Mouse (Mus musculus) embryo, embryonic 11 days (tissue): ENCODE measurements at regions not wholly inside any gene's neighbourhood (a gene's known extent, or its start where the extent isn't known, plus 50 kb on each side); places are given as distances from the start of the nearest gene placed in this dataset.
"Not testable (repeated sequence)": the region's sequence is repeated elsewhere in the genome, so short reads cannot be mapped to it uniquely, and the experiment has no call there.

Source experiments
- DNase-seq: peaks from one replicate; pipeline ENCODE4 v3.0.0-alpha.2; 2015

GRCm38 (mm10) chr13:81020106-81020747 lies 137.0 kb downstream of the Arrdc3 start:
- DNase-seq, result no peak

DNA sequence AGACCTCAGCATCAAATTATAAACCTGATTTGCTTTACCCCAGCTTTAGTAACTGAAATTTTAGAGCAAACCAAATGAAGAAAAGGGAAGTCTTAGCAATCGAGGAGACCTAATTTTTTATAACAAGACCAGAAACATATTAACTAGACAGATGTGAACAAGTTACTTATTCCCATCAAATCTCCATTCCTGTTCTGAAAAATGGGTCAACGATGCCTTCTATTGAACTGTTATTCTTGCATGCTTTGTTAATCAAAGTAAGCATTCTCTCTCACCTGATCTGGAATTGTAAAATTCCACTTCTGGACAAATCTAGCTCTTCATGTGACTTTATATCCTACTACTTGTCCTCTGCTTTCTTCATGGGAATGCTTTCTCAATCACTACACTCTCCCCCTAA lies 137.6 kb downstream of the Arrdc3 start:
- DNase-seq, result no peak

DNA sequence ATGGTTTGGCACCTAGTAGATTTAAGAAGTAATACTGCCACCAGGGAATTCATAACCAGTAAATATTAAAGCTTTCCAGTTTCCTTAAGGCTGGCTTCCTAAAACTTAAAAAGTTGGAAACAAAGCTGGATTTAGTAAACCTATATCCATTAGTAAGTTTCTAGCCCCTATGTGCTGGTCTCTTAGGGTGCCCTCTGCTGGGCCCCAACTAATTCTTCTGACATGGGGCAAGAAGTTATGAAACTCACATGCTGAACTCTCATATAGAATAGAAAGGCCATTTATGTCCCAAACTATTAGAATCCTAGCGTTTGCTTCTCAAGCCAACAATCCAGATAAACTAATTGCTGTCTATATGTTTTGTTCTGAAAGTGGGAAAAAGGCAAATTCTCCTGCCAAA lies 139.2 kb downstream of the Arrdc3 start:
- no peak for DNase-seq

DNA sequence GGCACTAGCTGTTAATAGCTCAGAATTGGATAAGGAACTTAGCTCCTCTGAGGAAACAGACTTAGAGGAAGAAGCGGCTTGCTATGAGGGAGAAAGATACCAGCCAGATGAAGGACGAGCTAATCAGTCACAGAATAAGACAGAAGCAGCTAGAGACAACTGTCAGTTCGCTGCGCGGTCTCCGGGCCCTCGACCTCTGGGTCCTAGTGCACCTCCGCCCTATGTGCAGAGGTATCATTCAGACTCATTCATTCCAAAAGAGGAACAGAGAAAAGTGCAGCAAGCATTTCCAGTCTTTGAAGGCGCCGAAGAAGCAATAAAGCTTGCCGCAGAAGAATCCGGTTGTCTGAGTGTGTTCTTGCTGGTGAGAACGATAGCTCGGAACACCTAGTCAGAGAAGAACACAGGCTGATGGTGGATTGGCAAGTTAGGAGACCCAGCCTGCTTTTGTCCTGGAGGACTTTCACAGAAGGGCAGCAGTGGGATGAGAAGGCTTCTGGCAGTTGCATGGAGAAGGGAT lies 142.1 kb downstream of the Arrdc3 start:
- DNase-seq, result not testable (repeated sequence)

GRCm38 (mm10) chr13:81037316-81037715 lies 154.1 kb downstream of the Arrdc3 start:
- no peak for DNase-seq

GRCm38 (mm10) chr13:81038736-81039135 lies 155.6 kb downstream of the Arrdc3 start:
- DNase-seq, result no peak

GRCm38 (mm10) chr13:81040494-81040893 lies 157.3 kb downstream of the Arrdc3 start:
- no peak for DNase-seq

DNA sequence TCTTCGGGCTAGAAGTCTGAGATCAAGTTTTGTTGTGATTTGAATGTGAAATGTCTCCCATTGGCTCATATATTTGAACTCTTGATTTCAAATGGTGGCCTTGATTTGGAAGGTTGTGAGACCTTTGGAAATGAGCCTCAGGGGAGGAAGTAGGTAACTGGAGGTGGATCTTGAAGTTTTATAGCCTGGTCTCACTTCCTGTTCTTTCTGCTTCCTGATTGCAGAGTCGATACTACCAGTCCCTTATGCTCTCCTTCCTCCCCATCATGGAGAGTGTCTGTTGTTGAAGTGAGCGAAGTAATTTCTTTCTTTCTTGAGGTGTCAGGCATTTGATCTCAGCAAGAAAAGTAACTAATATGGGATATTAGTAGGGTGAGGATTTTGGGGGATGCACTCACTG lies 158.5 kb downstream of the Arrdc3 start:
- no peak for DNase-seq
